Mouse (Mus musculus) MEL (cell line): ENCODE measurements at regions not wholly inside any gene's neighbourhood (a gene's known extent, or its start where the extent isn't known, plus 50 kb on each side); places are given as distances from the start of the nearest gene placed in this dataset.

Source experiments
- DNase-seq: peaks from one replicate; pipeline ENCODE4 v3.0.0; 2011; ENCODE audit warnings: low read depth, low spot score
- H3K27ac ChIP-seq: 2 replicates; pipeline ENCODE4 v1.5.1; 2012; ENCODE audit warnings: low read depth, mild to moderate bottlenecking, control low read depth, low read length, moderate library complexity; ENCODE audit not compliant: control insufficient read depth
- H3K27me3 ChIP-seq, 2 experiments: fragments of 150-350 bp in 1 of 2; sonication (generic) in 1 of 2; 2 replicates each; pipeline ENCODE4 v1.6.1; 2012; ENCODE audit warnings: low read length in 2 of 2, mild to moderate bottlenecking in 2 of 2, improper control_type of control experiment in 1 of 2, moderate library complexity in 1 of 2; ENCODE audit not compliant: insufficient read depth in 2 of 2, control insufficient read depth in 1 of 2
- H3K36me3 ChIP-seq, 2 experiments: 2 replicates each; pipeline ENCODE4 v1.6.1; 2012 to 2014; ENCODE audit warnings: low read length in 2 of 2, improper control_type of control experiment in 1 of 2, inconsistent platforms in 1 of 2, mild to moderate bottlenecking in 1 of 2; ENCODE audit not compliant: insufficient read depth in 2 of 2, control insufficient read depth in 1 of 2
- H3K4me1 ChIP-seq, 2 experiments: fragments of 150-350 bp in 1 of 2; sonication (generic) in 1 of 2; 2 replicates each; pipeline ENCODE4 v1.6.1; 2012; ENCODE audit warnings: low read length in 2 of 2, improper control_type of control experiment in 1 of 2, mild to moderate bottlenecking in 1 of 2; ENCODE audit not compliant: insufficient read depth in 2 of 2, control insufficient read depth in 1 of 2
- H3K4me3 ChIP-seq, 2 experiments: fragments of 150-350 bp in 1 of 2; sonication (generic) in 1 of 2; 2 replicates each; pipeline ENCODE4 v1.5.1; 2012; ENCODE audit warnings: low read depth in 2 of 2, low read length in 2 of 2, mild to moderate bottlenecking in 2 of 2, moderate library complexity in 2 of 2, control low read depth in 1 of 2, improper control_type of control experiment in 1 of 2; ENCODE audit not compliant: control insufficient read depth in 1 of 2, insufficient read depth in 1 of 2
- H3K79me2 ChIP-seq: 2 replicates; pipeline ENCODE4 v1.6.1; 2012; ENCODE audit warnings: mild to moderate bottlenecking, low read length, moderate library complexity; ENCODE audit not compliant: control insufficient read depth, poor library complexity, insufficient read depth
- H3K9ac ChIP-seq: 2 replicates; pipeline ENCODE4 v1.6.1; 2012; ENCODE audit warnings: low read depth, mild to moderate bottlenecking, control low read depth, low read length, moderate library complexity; ENCODE audit not compliant: control insufficient read depth, poor library complexity, severe bottlenecking
- H3K9me3 ChIP-seq: fragments of 150-350 bp; sonication (generic); replicated peaks from 2 replicates; pipeline ENCODE4 v1.6.1; 2012; ENCODE audit warnings: mild to moderate bottlenecking, low read length, improper control_type of control experiment, moderate library complexity; ENCODE audit not compliant: insufficient read depth
- CHD1 ChIP-seq: IDR thresholded peaks from 2 replicates; pipeline ENCODE4 v1.6.1; 2012; ENCODE audit warnings: low read depth, mild to moderate bottlenecking, inconsistent platforms, low read length, improper control_type of control experiment
- CTCF ChIP-seq, 3 experiments: IDR thresholded peaks in 2 of 3; conservative IDR thresholded peaks in 1 of 3; 2 replicates each; pipeline ENCODE4 v1.5.1; 2011 to 2012; ENCODE audit warnings: low read length in 3 of 3, low read depth in 2 of 3, mild to moderate bottlenecking in 2 of 3, improper control_type of control experiment in 1 of 3, inconsistent platforms in 1 of 3, mixed read lengths in 1 of 3, moderate library complexity in 1 of 3; ENCODE audit not compliant: control insufficient read depth in 1 of 3, insufficient read depth in 1 of 3, poor library complexity in 1 of 3, severe bottlenecking in 1 of 3
- E2F4 ChIP-seq: IDR thresholded peaks from 2 replicates; pipeline ENCODE4 v1.6.1; 2011; ENCODE audit warnings: low read depth, low read length, improper control_type of control experiment, borderline replicate concordance
- ELF1 ChIP-seq: IDR thresholded peaks from 2 replicates; pipeline ENCODE4 v1.6.1; 2014; ENCODE audit warnings: low read depth, mild to moderate bottlenecking, inconsistent platforms, low read length, improper control_type of control experiment, moderate library complexity
- GABPA ChIP-seq: IDR thresholded peaks from 2 replicates; pipeline ENCODE4 v1.6.1; 2012; ENCODE audit warnings: low read depth, mild to moderate bottlenecking, inconsistent platforms, low read length, improper control_type of control experiment, moderate library complexity
- GATA1 ChIP-seq: IDR thresholded peaks from 2 replicates; pipeline ENCODE4 v1.6.1; 2011; ENCODE audit warnings: low read depth, low read length, improper control_type of control experiment
- KAT2A ChIP-seq: conservative IDR thresholded peaks from 2 replicates; pipeline ENCODE4 v1.6.1; 2012; ENCODE audit warnings: low read depth, low read length, improper control_type of control experiment, inconsistent platforms
- MAFK ChIP-seq: IDR thresholded peaks from 2 replicates; pipeline ENCODE4 v1.6.1; 2011; ENCODE audit warnings: low read depth, mild to moderate bottlenecking, low read length, improper control_type of control experiment, borderline replicate concordance
- MAX ChIP-seq: IDR thresholded peaks from 2 replicates; pipeline ENCODE4 v1.6.1; 2011; ENCODE audit warnings: low read length, improper control_type of control experiment
- MAZ ChIP-seq: IDR thresholded peaks from 2 replicates; pipeline ENCODE4 v1.6.1; 2012; ENCODE audit warnings: low read depth, mild to moderate bottlenecking, inconsistent platforms, low read length, improper control_type of control experiment
- MEF2A ChIP-seq: IDR thresholded peaks from 2 replicates; pipeline ENCODE4 v1.6.1; 2014; ENCODE audit warnings: low read depth, mild to moderate bottlenecking, inconsistent platforms, low read length, improper control_type of control experiment; ENCODE audit not compliant: poor library complexity, insufficient replicate concordance, severe bottlenecking; ENCODE audit errors: extremely low read depth
- MXI1 ChIP-seq: IDR thresholded peaks from 2 replicates; pipeline ENCODE4 v1.6.1; 2011; ENCODE audit warnings: mild to moderate bottlenecking, low read depth, low read length, improper control_type of control experiment
- MYB ChIP-seq: IDR thresholded peaks from 2 replicates; pipeline ENCODE4 v1.6.1; 2011; ENCODE audit warnings: mild to moderate bottlenecking, low read depth, low read length, improper control_type of control experiment
- MYC ChIP-seq: IDR thresholded peaks from 2 replicates; pipeline ENCODE4 v1.6.1; 2011; ENCODE audit warnings: low read depth, mild to moderate bottlenecking, low read length, improper control_type of control experiment, moderate library complexity
- NELFE ChIP-seq: IDR thresholded peaks from 2 replicates; pipeline ENCODE4 v1.6.1; 2011; ENCODE audit warnings: low read depth, low read length, improper control_type of control experiment
- NRF1 ChIP-seq: IDR thresholded peaks from 2 replicates; pipeline ENCODE4 v1.6.1; 2014; ENCODE audit warnings: low read depth, mild to moderate bottlenecking, inconsistent platforms, low read length, improper control_type of control experiment, moderate library complexity; ENCODE audit not compliant: poor library complexity, insufficient read depth, severe bottlenecking
- RAD21 ChIP-seq: IDR thresholded peaks from 2 replicates; pipeline ENCODE4 v1.6.1; 2011; ENCODE audit warnings: mild to moderate bottlenecking, low read depth, low read length, improper control_type of control experiment
- SIN3A ChIP-seq: IDR thresholded peaks from 2 replicates; pipeline ENCODE4 v1.6.1; 2012; ENCODE audit warnings: low read length, improper control_type of control experiment, inconsistent platforms
- SMC3 ChIP-seq: IDR thresholded peaks from 2 replicates; pipeline ENCODE4 v1.6.1; 2011; ENCODE audit warnings: low read depth, low read length, improper control_type of control experiment
- TAL1 ChIP-seq: IDR thresholded peaks from 2 replicates; pipeline ENCODE4 v1.6.1; 2012; ENCODE audit warnings: mild to moderate bottlenecking, inconsistent platforms, low read length, moderate library complexity, mixed read lengths
- TBP ChIP-seq: IDR thresholded peaks from 2 replicates; pipeline ENCODE4 v1.8.0; 2011; ENCODE audit warnings: low read depth, low read length, improper control_type of control experiment
- UBTF ChIP-seq: IDR thresholded peaks from 2 replicates; pipeline ENCODE4 v1.6.1; 2012; ENCODE audit warnings: low read depth, mild to moderate bottlenecking, inconsistent platforms, low read length, improper control_type of control experiment, moderate library complexity, borderline replicate concordance; ENCODE audit not compliant: insufficient read depth
- USF1 ChIP-seq: IDR thresholded peaks from 2 replicates; pipeline ENCODE4 v1.6.1; 2014; ENCODE audit warnings: low read depth, mild to moderate bottlenecking, inconsistent platforms, low read length, improper control_type of control experiment, moderate library complexity
- USF2 ChIP-seq, 2 experiments: IDR thresholded peaks; 2 replicates each; pipeline ENCODE4 v1.6.1; 2011 to 2012; ENCODE audit warnings: improper control_type of control experiment in 2 of 2, low read length in 2 of 2, borderline replicate concordance in 1 of 2, inconsistent platforms in 1 of 2, low read depth in 1 of 2, mild to moderate bottlenecking in 1 of 2; ENCODE audit not compliant: insufficient read depth in 1 of 2
- ZKSCAN1 ChIP-seq: IDR thresholded peaks from 2 replicates; pipeline ENCODE4 v1.6.1; 2012; ENCODE audit warnings: low read depth, mild to moderate bottlenecking, inconsistent platforms, low read length, improper control_type of control experiment, moderate library complexity
- ZMIZ1 ChIP-seq: IDR thresholded peaks from 2 replicates; pipeline ENCODE4 v1.6.1; 2012; ENCODE audit warnings: low read depth, mild to moderate bottlenecking, inconsistent platforms, low read length, improper control_type of control experiment, moderate library complexity

DNA sequence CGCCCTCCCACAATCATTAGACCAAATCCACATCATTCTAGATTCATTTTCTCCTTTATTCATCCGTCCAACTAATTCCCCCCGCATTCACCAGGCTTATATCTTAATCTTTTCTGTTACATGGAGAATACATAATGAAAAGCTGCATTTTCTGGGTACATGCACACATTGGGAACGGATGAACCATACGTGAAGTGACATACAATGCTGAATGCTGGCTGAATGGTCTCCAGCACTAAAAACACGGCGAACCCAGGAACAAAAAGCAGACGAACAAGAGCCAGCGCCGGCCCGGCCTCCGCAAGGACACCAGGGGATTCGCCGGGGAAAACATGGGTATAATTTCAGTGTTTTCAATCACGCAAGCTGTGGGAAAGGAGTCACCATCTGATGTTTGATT lies 52.0 kb upstream of the Olig2 start:
- no peaks in the 10 kb centered on the region for H3K36me3 ChIP-seq
- H3K4me1 ChIP-seq: no peaks in the 10 kb centered on the region
- H3K9me3 ChIP-seq: no peaks in the 10 kb centered on the region
- no peak overlapping the region for H3K9ac ChIP-seq
- no peak overlapping the region for H3K4me3 ChIP-seq
- no peak overlapping the region for H3K27ac ChIP-seq
- peaks cover 5 to 6% of the 10 kb centered on the region in 2 experiments; a peak in 2 of 4 replicates for H3K27me3 ChIP-seq
- no peak for DNase-seq
- TF ChIP-seq GATA1 (no peak), NRF1 (no peak), CTCF (IDR thresholded peaks at IDR 0.05 in 2 of 3, conservative IDR thresholded peaks at IDR 0.05 in 1 of 3; ENCODE audit: control insufficient read depth in 1 of 3, insufficient read depth in 1 of 3, low read depth in 2 of 3, low read length in 3 of 3, poor library complexity in 1 of 3, severe bottlenecking in 1 of 3) (no peak), MYC (no peak), RAD21 (no peak), KAT2A (no peak), MYB (no peak), NELFE (no peak), ZKSCAN1 (no peak), TAL1 (no peak), MAFK (no peak), USF1 (no peak), USF2 (IDR thresholded peaks at IDR 0.05; ENCODE audit: borderline replicate concordance in 1 of 2, insufficient read depth in 1 of 2, low read depth in 1 of 2, low read length in 2 of 2) (no peak)
- no peaks in the 10 kb centered on the region for H3K79me2 ChIP-seq

DNA sequence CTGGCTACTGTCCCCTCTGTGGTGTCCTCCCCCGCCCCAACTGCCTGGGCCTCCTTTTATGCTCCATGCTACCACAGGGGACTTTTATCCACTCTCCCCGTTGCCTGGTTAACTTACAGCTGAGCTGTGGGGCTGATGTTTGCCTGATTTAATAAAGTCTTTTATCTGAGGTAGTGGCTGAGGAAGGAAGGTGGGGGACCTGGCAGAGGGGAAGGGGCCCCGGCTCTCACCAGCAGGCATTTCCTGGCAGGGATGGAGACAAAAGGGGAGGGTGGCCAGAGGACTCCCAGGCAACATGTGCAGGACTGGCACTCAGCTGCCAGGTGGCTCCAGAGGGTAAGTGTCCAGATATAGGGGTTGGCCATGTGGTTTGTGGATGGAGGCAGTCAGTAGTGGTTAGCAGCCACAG lies 51.4 kb upstream of the Olig2 start:
- no peaks in the 10 kb centered on the region for H3K4me1 ChIP-seq
- TF ChIP-seq ELF1 (no peak), SIN3A (no peak), MYC (no peak), GATA1 (no peak), GABPA (no peak), ZMIZ1 (no peak), CHD1 (no peak), MAZ (no peak), MEF2A (no peak), RAD21 (no peak), MAX (no peak), ZKSCAN1 (no peak), E2F4 (no peak), TBP (no peak), MAFK (no peak), UBTF (no peak), MXI1 (no peak), SMC3 (no peak)
- peaks cover 6 to 8% of the 10 kb centered on the region in 2 experiments; a peak in 3 of 4 replicates for H3K27me3 ChIP-seq

More for the DNA sequence above, 51.4 kb upstream of the Olig2 start:
- DNase-seq: no peak
- Histone ChIP-seq H3K9ac (no peak overlapping the region), H3K36me3 (no peaks in the 10 kb centered on the region), H3K27ac (no peak overlapping the region), H3K79me2 (no peaks in the 10 kb centered on the region), H3K9me3 (no peaks in the 10 kb centered on the region), H3K4me3 (no peak overlapping the region)
